Mouse (Mus musculus) heart, adult 2 months (tissue): ENCODE measurements around the gene Glcci1. TPM values are rescaled to one million over a fixed set of nuclear protein-coding genes. Genes with fewer than 3 reads are reported as not detected.

ENCODE experiments used
- DNase-seq, 2 experiments: peaks; one replicate each; pipeline ENCODE4 v3.0.0; 2021
- H3K27ac ChIP-seq: fragments of 200-600 bp; 2 replicates; pipeline ENCODE4 v1.8.1; 2022
- H3K27me3 ChIP-seq: fragments of 200-500 bp; 2 replicates; pipeline ENCODE4 v1.6.1; 2012; ENCODE audit warnings: mild to moderate bottlenecking, low read length, inconsistent platforms, mixed read lengths; ENCODE audit not compliant: control insufficient read depth, insufficient read depth
- H3K36me3 ChIP-seq: fragments of 200-500 bp; 2 replicates; pipeline ENCODE4 v1.6.1; 2012; ENCODE audit warnings: low read length, inconsistent platforms; ENCODE audit not compliant: control insufficient read depth, insufficient read depth
- H3K4me1 ChIP-seq: fragments of 200-500 bp; 2 replicates; pipeline ENCODE4 v1.6.1; 2011; ENCODE audit warnings: low read length; ENCODE audit not compliant: control insufficient read depth, insufficient read depth
- H3K4me3 ChIP-seq: fragments of 200-600 bp; 2 replicates; pipeline ENCODE4 v1.8.1; 2022
- H3K79me2 ChIP-seq: fragments of 200-500 bp; replicated peaks from 2 replicates; pipeline ENCODE4 v1.6.1; 2012; ENCODE audit warnings: mild to moderate bottlenecking, inconsistent platforms, low read length, moderate library complexity, mixed read lengths; ENCODE audit not compliant: control insufficient read depth, insufficient read depth
- H3K9ac ChIP-seq: fragments of 200-500 bp; 2 replicates; pipeline ENCODE4 v1.6.1; 2012; ENCODE audit warnings: low read depth, mild to moderate bottlenecking, control low read depth, inconsistent platforms, low read length, mixed read lengths
- CTCF ChIP-seq: fragments of 200-600 bp; IDR thresholded peaks from 2 replicates; pipeline ENCODE4 v1.8.1; 2022; ENCODE audit warnings: antibody characterized with exemption, mild to moderate bottlenecking, moderate library complexity
- EP300 ChIP-seq: fragments of 200-500 bp; IDR thresholded peaks from 2 replicates; pipeline ENCODE4 v1.6.1; 2011; ENCODE audit warnings: low read depth, low read length, control low read depth; ENCODE audit not compliant: insufficient read depth
- POLR2A ChIP-seq: fragments of 200-500 bp; IDR thresholded peaks from 2 replicates; pipeline ENCODE4 v1.6.1; 2011; ENCODE audit warnings: mild to moderate bottlenecking, low read depth, low read length, control low read depth; ENCODE audit not compliant: insufficient read depth
- WGBS: fragments of 180-500 bp; shearing (Covaris S2); methylation state at CpG from one replicate; pipeline ENCODE4 v1.1.7; 2018; 5-methylcytosine and 5-hydroxymethylcytosine counted together
- intact Hi-C: fragments of 180-260 bp; cut with DNase I; formaldehyde crosslinking; loops from one replicate; pipeline ENCODE4 v1.15.1; 2025
- long read RNA-seq: library from polyadenylated mRNA; stranded (forward); transcript quantifications from one replicate; pipeline ENCODE4 v2.0.0, GENCODE M21; 2021
- polyA plus RNA-seq: library from polyadenylated mRNA; depleted of rRNA; stranded (reverse); fragments of >200 nt; gene quantifications from 2 replicates; pipeline ENCODE4 v1.2.3, GENCODE M21; 2012; rRNA removed
- total RNA-seq, 2 experiments: library from RNA; stranded (reverse); gene quantifications; 2 replicates each; pipeline ENCODE4 v1.2.3; 2021

Glcci1 gene
- total RNA-seq: 10 to 100 TPM in 1 of 2 experiments, 1 to 10 TPM in 1; 9.0 to 10.7 TPM
- polyA plus RNA-seq: 1.7 and 3.2 TPM in 2 replicates
- long read RNA-seq: 0 reads

- intact Hi-C loops: loop anchor here (5.0 to 10.0 kb wide), 3 partner anchors 183 to 325 kb away; partner anchors contain the start of genes Gm45062, Rpa3 and Umad1
- Histone ChIP-seq H3K79me2 (peaks cover 2% of the 10 kb centered on the region; the same call in 1 of the 2 replicates), H3K36me3 (peaks cover 6% of the 10 kb centered on the region), H3K9ac (peak within 1 kb of the TSS; percentile 92), H3K27me3 (no peaks in the 10 kb centered on the region), H3K4me3 (peak within 1 kb of the TSS; percentile 62), H3K4me1 (peaks cover 2% of the 10 kb centered on the region), H3K27ac (peak within 1 kb of the TSS; percentile 97)
- no peak for TF ChIP-seq EP300
- no peak for TF ChIP-seq POLR2A
- no peak for TF ChIP-seq CTCF
- peak; percentile 83 to 84 for DNase-seq
- under 1% methylated on average over 40 of the region's 69 CpGs for WGBS
Measured at GRCm38 (mm10) chr6:8509551-8509950, at the start of gene Glcci1. TSS of gene Glcci1 (plus strand) at chr6:8509600.

GRCm38 (mm10) chr6:8462447-8462846 is 47.0 kb upstream of the Glcci1 start:
- Histone ChIP-seq H3K27ac (no peak overlapping the region), H3K4me1 (no peaks in the 10 kb centered on the region), H3K4me3 (no peak overlapping the region), H3K9ac (no peak overlapping the region), H3K36me3 (no peaks in the 10 kb centered on the region), H3K27me3 (no peaks in the 10 kb centered on the region), H3K79me2 (no peaks in the 10 kb centered on the region)
- 94% methylated on average over 2 of the region's 2 CpGs for WGBS
- TF ChIP-seq POLR2A: no peak
- no peak for TF ChIP-seq CTCF
- no peak for TF ChIP-seq EP300
- no peak for DNase-seq
- intact Hi-C loops: no loop called here

GRCm38 (mm10) chr6:8465388-8465787 is 44.0 kb upstream of the Glcci1 start:
- H3K4me1 ChIP-seq: no peaks in the 10 kb centered on the region
- H3K27ac ChIP-seq: no peak overlapping the region
- H3K4me3 ChIP-seq: no peak overlapping the region
- 96% methylated on average over 1 of the region's 1 CpGs for WGBS
- DNase-seq: no peak
- H3K79me2 ChIP-seq: no peaks in the 10 kb centered on the region
- H3K27me3 ChIP-seq: no peaks in the 10 kb centered on the region
- H3K36me3 ChIP-seq: no peaks in the 10 kb centered on the region
- TF ChIP-seq EP300 (no peak), CTCF (no peak), POLR2A (no peak)
- intact Hi-C loops: no loop called here
- no peak overlapping the region for H3K9ac ChIP-seq

- no peak overlapping the region for H3K4me3 ChIP-seq
- no peaks in the 10 kb centered on the region for H3K36me3 ChIP-seq
- no peaks in the 10 kb centered on the region for H3K4me1 ChIP-seq
- no peaks in the 10 kb centered on the region for H3K27me3 ChIP-seq
- TF ChIP-seq CTCF: no peak
- TF ChIP-seq EP300: no peak
- no peak for TF ChIP-seq POLR2A
- H3K9ac ChIP-seq: no peak overlapping the region
- no peak for DNase-seq
- intact Hi-C loops: no loop called here
- WGBS: 91% methylated on average over 5 of the region's 5 CpGs
- no peak overlapping the region for H3K27ac ChIP-seq
- H3K79me2 ChIP-seq: no peaks in the 10 kb centered on the region
Measured at GRCm38 (mm10) chr6:8465985-8466384, 43.4 kb upstream of the Glcci1 start.

GRCm38 (mm10) chr6:8467667-8468337 is 41.6 kb upstream of the Glcci1 start:
- TF ChIP-seq CTCF: no peak
- TF ChIP-seq EP300: no peak
- no peak for TF ChIP-seq POLR2A
- Histone ChIP-seq H3K79me2 (no peaks in the 10 kb centered on the region), H3K27me3 (no peaks in the 10 kb centered on the region), H3K27ac (no peak overlapping the region), H3K4me3 (no peak overlapping the region), H3K9ac (no peak overlapping the region), H3K4me1 (peaks cover 5% of the 10 kb centered on the region), H3K36me3 (no peaks in the 10 kb centered on the region)
- no peak for DNase-seq
- intact Hi-C loops: no loop called here
- 87% methylated on average over 10 of the region's 10 CpGs for WGBS

- Histone ChIP-seq H3K27me3 (no peaks in the 10 kb centered on the region), H3K4me1 (peaks cover 9% of the 10 kb centered on the region), H3K27ac (no peak overlapping the region), H3K9ac (no peak overlapping the region), H3K36me3 (peaks cover 9% of the 10 kb centered on the region), H3K79me2 (no peaks in the 10 kb centered on the region), H3K4me3 (no peak overlapping the region)
- no peak for TF ChIP-seq CTCF
- no peak for TF ChIP-seq POLR2A
- no peak for TF ChIP-seq EP300
- no peak for DNase-seq
- WGBS: 89% methylated on average over 3 of the region's 3 CpGs
- intact Hi-C loops: no loop called here
Measured at GRCm38 (mm10) chr6:8469918-8470317, 39.5 kb upstream of the Glcci1 start.
